Mouse (Mus musculus): ENCODE measurements around the gene Ctdsp2.

Ctdsp2 gene
- long read RNA-seq, experiment 1, partial matches to known transcripts = 0 of 3 reads
- long read RNA-seq, experiment 1, other reads (novel, unspliced or antisense) = 3 of 3 reads
- long read RNA-seq, experiment 2, full-length matches to known transcripts = 2 of 12 reads
- long read RNA-seq, experiment 2, partial matches to known transcripts = 0 of 12 reads
- long read RNA-seq, experiment 2, other reads (novel, unspliced or antisense) = 10 of 12 reads

GRCm38 (mm10) chr10:126978277-126978994, at the start of gene Ctdsp2:
Gene Ctdsp2 (plus strand): TSS chr10:126978717.
- intact Hi-C loops (cut with DNase I) = no loop called here

- intact Hi-C loops (cut with DNase I) = no loop called here
Observed at GRCm38 (mm10) chr10:126928819-126929206, 49.7 kb upstream of the Ctdsp2 start.

DNA sequence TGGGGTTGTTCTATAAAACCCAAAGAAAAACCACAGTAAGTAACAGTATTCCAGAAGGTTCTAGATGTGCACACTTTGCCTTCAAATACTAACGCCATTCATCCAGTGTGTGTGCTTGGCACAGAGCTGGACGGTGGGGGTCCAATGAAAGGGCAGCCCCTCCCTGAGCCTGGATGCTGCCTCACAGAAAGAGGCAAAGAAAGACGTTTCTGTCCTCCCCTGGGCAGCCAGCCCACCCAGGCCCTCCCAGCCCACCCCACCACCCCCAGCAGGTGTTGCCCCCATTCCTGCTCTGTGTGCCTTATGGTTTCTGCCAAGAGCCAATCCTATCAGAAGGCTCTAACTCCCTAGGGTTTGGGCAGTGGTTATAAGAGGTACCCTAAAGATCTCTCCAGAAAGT, 49.0 kb upstream of the Ctdsp2 start:
- intact Hi-C loops (cut with DNase I) = no loop called here

- intact Hi-C loops (cut with DNase I) = no loop called here
Observed at GRCm38 (mm10) chr10:126930270-126931121, 48.0 kb upstream of the Ctdsp2 start.

- intact Hi-C loops (cut with DNase I) = no loop called here
Observed at GRCm38 (mm10) chr10:126931123-126931759, 47.3 kb upstream of the Ctdsp2 start.

DNA sequence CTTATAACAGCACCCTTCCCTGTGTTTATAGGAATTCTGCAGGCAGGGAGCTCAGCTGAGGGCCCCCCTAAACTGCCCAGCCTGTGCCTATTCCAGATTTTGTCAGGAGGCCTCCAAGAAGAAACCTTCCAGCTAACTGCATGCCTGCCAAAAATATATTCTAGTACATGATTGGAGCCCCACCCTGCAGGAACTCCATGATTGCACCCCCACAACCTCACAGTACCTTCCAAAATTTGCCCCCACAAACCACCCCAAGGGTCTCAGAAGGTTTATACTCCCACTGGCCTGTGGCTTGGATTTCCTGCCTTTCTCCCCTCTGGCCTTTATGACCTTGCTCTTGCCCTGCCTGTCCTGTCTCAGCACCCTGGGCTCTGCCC, 46.8 kb upstream of the Ctdsp2 start:
- intact Hi-C loops (cut with DNase I) = no loop called here

DNA sequence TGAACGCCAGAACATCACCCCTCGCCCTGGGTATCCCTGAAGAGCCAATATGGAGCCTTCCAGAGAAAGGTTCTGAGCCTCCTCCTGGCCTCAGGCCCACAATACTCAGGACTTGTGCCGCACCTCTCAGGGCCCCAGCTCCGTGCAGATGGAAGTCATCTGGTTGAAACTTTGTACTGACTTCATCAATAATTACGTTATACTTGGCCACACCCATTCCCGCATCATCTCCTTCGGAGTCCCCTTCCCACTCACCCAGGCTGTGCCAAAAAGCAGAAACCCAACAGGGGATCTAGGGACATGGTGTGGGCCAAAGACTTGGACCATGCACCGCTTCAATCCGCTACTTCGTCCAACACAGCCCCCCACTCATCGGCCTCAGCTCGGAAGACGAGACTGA, 44.0 kb upstream of the Ctdsp2 start:
- intact Hi-C loops (cut with DNase I) = no loop called here

DNA sequence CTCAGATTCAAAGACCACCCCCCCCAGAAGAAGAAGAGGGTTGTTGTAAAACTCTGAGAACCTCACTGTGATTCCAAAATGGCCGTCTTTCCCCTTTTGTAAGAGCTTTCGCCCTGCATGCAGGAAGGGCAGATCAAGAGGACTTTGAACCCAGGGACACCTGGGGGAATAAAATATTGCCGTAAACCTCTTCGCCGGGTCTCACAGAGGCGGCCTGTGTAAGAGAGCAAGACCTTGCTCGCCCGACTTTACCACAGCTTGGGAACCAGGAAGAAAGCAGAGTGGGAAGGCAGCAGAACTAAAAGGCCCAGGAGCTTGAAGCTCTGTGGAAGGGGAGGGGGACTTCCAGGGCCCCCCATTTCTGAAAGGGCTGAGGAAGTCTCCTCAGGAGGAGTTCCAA, 43.4 kb upstream of the Ctdsp2 start:
- intact Hi-C loops (cut with DNase I) = no loop called here

DNA sequence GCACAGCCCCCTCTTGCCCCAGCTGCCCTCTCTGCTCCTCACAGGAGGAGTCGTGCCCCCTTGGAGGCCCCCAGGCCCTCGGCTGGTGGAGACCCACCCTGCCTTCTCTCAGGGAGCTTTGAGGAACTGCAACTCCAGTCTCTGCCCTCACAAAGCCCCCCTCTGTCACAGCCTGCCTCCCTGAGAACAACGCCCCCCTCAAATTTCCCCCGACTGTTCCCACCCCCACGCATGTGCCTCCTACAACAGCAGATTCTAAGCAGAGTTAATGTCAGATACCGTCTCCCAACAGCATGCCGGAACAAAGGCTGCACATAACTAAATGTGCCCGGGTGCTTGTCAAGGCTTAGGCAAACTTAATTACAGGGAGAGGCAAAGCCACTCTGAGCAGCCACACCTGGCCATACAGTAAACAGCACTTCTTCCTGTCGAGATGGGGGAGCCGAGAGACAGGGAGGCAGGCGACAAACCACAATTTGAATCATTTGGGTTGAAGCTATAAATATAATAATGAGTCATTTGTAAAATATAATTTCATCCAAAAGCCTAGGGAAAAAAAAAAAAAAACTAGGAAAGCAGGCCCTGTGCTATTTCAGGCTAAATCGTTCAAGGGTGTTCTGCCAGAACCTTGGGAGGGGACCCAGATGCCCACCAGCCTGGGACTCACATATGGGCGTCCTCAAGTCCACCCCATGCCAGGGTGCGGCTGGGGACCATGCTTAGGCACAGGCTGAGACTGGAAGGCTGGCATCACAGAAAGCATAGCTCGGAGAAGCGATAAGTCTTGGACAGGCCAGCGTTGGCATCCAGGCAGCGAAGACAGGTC, 42.7 kb upstream of the Ctdsp2 start:
- intact Hi-C loops (cut with DNase I) = no loop called here

DNA sequence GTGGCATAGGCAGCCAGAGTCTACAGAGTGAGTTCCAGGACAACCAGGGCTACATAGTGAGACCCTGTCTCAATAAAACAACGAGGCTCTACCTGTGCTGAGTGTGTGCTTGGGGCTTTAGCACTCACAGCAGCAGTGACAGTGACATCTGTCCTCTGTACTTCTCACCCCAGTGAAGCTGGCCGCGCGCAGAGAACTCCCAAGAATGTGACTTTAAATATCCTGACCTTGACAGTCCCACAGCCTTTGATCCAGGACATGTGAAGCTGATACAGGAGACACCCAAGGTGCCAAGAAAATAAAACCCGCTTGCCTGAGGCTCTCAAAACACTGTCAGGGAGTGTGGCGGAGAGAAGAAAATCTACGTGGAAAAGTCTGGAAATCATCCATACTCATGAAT, 37.6 kb upstream of the Ctdsp2 start:
- intact Hi-C loops (cut with DNase I) = no loop called here

DNA sequence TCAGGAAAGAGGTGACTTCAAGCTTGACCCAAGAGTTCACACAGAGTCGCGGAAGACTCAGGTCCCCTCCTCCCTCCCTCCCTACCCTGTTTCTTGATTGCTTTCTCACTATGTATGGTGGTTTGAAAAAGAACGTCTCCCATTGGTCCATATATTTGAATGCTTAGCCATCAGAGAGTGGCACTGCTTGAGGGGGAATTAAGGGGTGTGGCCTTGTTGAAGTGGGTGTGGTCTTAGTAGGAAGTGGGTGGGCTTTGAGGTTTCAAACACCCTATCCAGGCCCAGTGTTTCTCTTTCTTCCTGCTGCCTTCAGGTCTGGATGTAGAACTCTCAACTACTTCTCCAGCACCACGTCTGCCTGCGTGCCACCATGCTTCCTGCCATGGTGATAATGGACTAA, 33.0 kb upstream of the Ctdsp2 start:
- intact Hi-C loops (cut with DNase I) = no loop called here

GRCm38 (mm10) chr10:126949824-126950223, 28.7 kb upstream of the Ctdsp2 start:
- intact Hi-C loops (cut with DNase I) = no loop called here

GRCm38 (mm10) chr10:126950572-126950971, 27.9 kb upstream of the Ctdsp2 start:
- intact Hi-C loops (cut with DNase I) = no loop called here

DNA sequence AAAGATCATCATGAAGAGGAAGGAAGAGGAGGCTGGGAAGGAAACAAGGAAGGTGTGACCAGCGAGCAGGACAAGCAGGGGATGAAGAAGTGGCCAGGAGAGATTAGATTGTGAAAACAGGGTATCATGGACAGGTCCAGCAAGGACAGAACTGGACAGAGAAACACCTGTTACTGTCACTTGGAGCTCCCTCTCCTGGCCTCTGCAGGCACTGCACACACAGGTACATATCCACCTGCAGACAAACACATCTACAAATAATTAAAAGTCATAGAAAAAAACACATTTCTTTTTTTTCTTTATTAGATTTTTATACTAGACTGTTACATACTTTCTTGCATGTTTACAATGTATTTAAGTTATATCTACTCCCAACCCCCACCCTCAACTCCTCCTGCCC, 26.1 kb upstream of the Ctdsp2 start:
- intact Hi-C loops (cut with DNase I) = no loop called here

DNA sequence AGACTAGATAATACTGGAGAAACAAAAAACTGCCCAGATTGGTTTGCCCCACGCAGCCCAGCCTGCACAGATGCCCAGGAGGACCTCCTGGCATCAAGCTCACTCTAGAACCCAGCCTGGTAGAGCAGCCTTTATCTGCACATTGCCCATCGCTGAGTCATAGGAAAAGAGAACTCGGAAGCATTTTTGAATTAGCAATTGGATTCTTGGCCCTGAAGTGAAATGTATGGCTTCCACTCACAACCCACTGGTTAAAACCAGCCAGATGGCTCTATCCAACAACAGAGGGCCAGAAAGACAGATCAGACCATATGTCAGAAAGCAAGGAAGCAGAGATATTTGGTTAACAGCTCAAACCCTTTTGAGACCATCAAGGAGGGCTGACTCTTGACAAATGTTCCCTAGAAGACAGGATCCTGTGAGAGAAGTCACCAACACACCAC, 25.5 kb upstream of the Ctdsp2 start:
- intact Hi-C loops (cut with DNase I) = no loop called here

GRCm38 (mm10) chr10:126956692-126957358, 21.7 kb upstream of the Ctdsp2 start:
- intact Hi-C loops (cut with DNase I) = no loop called here

DNA sequence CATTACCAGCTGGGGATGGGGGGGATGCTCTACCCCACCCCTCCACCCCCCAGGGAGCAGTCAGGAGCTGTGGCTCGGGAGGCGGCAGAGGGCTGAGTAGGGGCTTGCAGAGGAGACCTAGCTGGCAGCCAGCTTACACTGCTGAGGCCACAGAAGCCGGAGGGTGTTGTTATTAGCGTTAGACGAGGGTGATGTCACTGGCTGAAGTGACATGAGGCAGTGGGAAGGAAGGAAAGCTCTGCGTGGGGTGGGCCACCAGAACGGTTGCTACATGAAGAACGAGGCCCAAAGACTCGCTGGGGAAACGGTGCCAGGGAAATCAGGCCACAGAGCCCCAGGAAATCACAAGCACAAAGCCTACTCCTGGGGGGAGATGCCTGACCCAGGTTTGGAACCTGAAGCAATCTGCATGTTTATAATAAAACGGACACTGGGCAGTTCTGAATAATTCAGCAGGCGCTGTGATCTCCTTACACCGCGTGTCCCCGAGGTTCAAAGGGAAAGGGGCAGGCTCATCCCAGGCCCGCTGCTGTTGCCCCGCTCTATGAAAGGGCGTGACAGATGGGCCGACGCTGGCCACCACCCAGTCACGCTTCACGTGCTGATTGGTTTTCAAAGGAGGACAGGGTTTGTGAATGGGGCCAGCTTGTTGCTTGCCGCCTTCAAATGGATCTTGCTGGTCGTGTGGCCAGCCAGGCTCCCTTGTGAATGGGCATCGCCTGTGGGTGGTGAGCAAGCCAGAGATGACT, 21.0 kb upstream of the Ctdsp2 start:
- intact Hi-C loops (cut with DNase I) = no loop called here

DNA sequence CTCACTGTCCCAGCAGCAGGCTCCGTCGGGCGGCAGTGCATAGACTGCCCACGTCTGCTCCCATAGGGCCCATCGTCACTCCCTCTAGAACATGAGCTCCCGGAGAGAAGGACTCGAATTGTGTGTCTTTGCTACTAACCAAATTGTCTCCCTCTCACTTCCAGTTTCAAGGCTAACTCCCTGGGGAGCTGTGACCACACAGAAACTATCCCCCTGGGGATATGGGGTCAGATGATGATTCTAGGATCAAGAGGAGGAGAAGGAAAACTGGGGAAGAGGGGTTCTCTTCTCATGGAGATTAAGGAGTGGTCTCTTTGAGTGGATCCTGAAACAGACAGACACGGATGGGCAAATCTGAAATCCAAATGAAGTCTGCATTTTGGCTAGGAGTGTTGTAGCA, 18.0 kb upstream of the Ctdsp2 start:
- intact Hi-C loops (cut with DNase I) = no loop called here

DNA sequence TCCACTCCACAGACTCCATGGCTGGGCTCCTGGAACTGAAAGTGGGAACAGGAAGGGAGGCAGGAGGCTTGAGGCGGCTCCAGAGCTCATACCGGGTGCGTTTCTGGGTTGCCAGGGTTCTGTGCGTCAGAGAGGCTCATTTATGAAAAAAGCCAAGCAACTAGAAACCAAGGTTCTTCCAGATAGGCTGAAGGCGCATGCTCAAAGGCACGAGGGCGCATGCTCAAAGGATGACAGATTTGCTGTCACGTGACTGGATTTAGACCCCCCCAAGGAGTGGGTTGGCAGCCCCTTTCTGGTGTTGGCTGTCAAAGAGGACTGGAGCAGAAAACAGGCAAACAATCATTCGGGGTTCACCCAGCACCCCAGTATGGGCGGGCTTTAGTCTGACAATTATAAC, 16.8 kb upstream of the Ctdsp2 start:
- intact Hi-C loops (cut with DNase I) = no loop called here
